Mouse (Mus musculus) granulocyte monocyte progenitor cell, adult 5-6 weeks (primary cell): Measurements from ENCODE around the gene Rps15. TPM values are rescaled to one million over a fixed set of nuclear protein-coding genes. Genes with fewer than 3 reads are reported as not detected.

Experiments
- ATAC-seq: replicated peaks from 2 replicates; pipeline ENCODE4 v1.8.0; 2016; ENCODE audit warnings: mild to moderate bottlenecking, moderate TSS enrichment, inconsistent platforms; ENCODE audit not compliant: poor library complexity, severe bottlenecking
- total RNA-seq, 2 experiments: library from RNA; stranded (forward) in 1 of 2; stranded (reverse) in 1 of 2; fragments of 200-712, 200-1000 nt in 1 of 2; fragments of >200 nt in 1 of 2; fragmentation: Nextera tagmentation in 1 of 2; gene quantifications; 2 replicates each; pipeline ENCODE4 v1.2.3; 2014 to 2017

Gene Rps15
- total RNA-seq, 2 experiments from 2014 or later, result 2,810 to 3,829 TPM

GRCm38 (mm10) chr10:80259861-80260641 lies 32.2 kb upstream of the Rps15 start:
- no peak for ATAC-seq

GRCm38 (mm10) chr10:80260642-80261584 lies 31.3 kb upstream of the Rps15 start, which contains the start of the genes Gamt and Dazap1:
Gene Gamt, minus strand, starts transcription at chr10:80261012.
Gene Dazap1, plus strand, starts transcription at chr10:80261486.
- ATAC-seq, result peak; percentile 60

GRCm38 (mm10) chr10:80261585-80261968 lies 30.7 kb upstream of the Rps15 start:
- ATAC-seq, result peak; percentile 69

GRCm38 (mm10) chr10:80262169-80262568 lies 30.1 kb upstream of the Rps15 start:
- no peak for ATAC-seq

- ATAC-seq, result no peak
These were observed 29.4 kb upstream of the Rps15 start for GRCm38 (mm10) chr10:80262776-80263365.

GRCm38 (mm10) chr10:80264341-80265148 lies 27.7 kb upstream of the Rps15 start:
- peak; percentile 53 for ATAC-seq

- no peak for ATAC-seq
These were observed 27.1 kb upstream of the Rps15 start for GRCm38 (mm10) chr10:80265149-80265486.

GRCm38 (mm10) chr10:80270099-80270498 lies 22.2 kb upstream of the Rps15 start:
- no peak for ATAC-seq

GRCm38 (mm10) chr10:80270734-80271181 lies 21.5 kb upstream of the Rps15 start:
- no peak for ATAC-seq

GRCm38 (mm10) chr10:80271186-80271843 lies 20.9 kb upstream of the Rps15 start:
- ATAC-seq, result peak; percentile 63

- ATAC-seq, result no peak
These were observed 20.2 kb upstream of the Rps15 start for GRCm38 (mm10) chr10:80271870-80272585.

GRCm38 (mm10) chr10:80273847-80274246 lies 18.4 kb upstream of the Rps15 start:
- no peak for ATAC-seq

- ATAC-seq, result peak; percentile 41; the same call in 1 of the 2 replicates
These were observed 16.0 kb upstream of the Rps15 start for GRCm38 (mm10) chr10:80276238-80276637.

GRCm38 (mm10) chr10:80278390-80278789 lies 13.9 kb upstream of the Rps15 start:
- ATAC-seq, result no peak

GRCm38 (mm10) chr10:80279273-80279672 lies 13.0 kb upstream of the Rps15 start:
- ATAC-seq, result no peak

- no peak for ATAC-seq
These were observed 10.9 kb upstream of the Rps15 start for GRCm38 (mm10) chr10:80281304-80281703.

- peak; percentile 21; the same call in 1 of the 2 replicates for ATAC-seq
These were observed 10.3 kb upstream of the Rps15 start for GRCm38 (mm10) chr10:80281921-80282371.
